Mouse (Mus musculus): Measurements from ENCODE around the gene Hmgn2.

Gene Hmgn2

GRCm38 (mm10) chr4:133978021-133978711, 9.7 kb upstream of the Hmgn2 start:
- no peak for DNase-seq (ENCODE audit: inconsistent ontology term)

DNA sequence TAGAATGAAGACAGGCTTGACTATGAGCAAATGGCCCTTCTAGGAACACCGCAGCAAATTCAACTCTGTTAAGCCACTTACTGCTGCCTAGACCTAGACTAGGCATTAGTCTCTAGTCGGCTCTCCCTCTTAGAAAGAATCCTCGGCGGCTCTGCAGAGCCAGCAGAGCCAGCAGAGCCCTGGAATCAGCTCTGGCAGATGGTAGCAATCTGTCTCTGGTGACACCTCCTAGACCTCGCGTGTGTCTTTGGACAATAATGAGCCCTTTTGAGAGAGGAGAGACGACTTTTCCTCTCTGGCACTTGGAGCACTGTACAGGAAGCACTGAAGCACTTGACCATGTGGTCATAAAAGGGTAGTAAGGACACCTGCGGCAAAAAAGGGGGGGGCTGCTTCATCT, 3.3 kb upstream of the Hmgn2 start:
- DNase-seq (ENCODE audit: inconsistent ontology term) = no peak

GRCm38 (mm10) chr4:133970876-133971275, 2.4 kb upstream of the Hmgn2 start:
- no peak for DNase-seq (ENCODE audit: inconsistent ontology term)

GRCm38 (mm10) chr4:133970196-133970595, 1.7 kb upstream of the Hmgn2 start:
- no peak for DNase-seq (ENCODE audit: inconsistent ontology term)

- no peak for DNase-seq (ENCODE audit: inconsistent ontology term)
These were observed 792 bp upstream of the Hmgn2 start for GRCm38 (mm10) chr4:133969114-133969770.

GRCm38 (mm10) chr4:133967866-133968149, 642 bp downstream of the Hmgn2 start:
- peak; percentile 96 for DNase-seq (ENCODE audit: inconsistent ontology term)

DNA sequence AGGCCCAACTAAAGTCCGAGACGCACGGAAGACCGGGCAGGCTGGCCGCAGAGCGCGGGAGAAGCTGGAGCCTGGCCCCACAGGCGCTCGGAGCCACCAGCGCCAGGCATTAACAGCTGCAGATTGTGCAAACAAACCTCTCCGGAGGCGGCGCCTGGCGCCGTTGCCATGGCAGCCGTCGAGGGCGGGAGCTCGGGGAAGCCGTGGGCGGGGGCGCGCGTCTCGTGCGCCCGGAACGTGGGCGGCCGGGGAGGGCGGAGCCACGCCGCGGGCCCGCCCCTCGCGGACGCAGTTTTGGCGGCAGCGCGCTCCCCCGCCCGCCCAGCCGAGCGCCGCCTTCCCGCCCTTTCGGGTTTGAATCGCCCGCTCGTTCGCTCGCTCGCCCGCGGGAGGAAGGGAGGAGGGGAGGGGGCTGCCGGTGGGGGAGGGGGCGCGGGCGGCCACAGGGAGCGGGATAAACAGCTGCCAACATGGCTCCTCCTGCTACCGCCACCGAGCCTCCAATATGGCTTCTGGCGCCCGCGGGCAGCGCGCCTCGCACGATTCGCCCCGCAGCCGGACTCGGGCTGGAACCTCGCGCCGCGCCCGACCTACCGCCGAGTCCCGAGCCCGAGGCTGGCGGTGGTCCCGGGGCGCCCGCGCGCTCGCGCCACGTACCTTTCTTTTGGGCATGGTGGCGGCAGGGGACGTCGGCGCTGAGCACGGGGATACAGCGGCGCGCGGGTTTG, 1.1 kb downstream of the Hmgn2 start:
- peak; percentile 98 for DNase-seq (ENCODE audit: inconsistent ontology term)

GRCm38 (mm10) chr4:133966271-133966940, 2.0 kb downstream of the Hmgn2 start:
- no peak for DNase-seq (ENCODE audit: inconsistent ontology term)

DNA sequence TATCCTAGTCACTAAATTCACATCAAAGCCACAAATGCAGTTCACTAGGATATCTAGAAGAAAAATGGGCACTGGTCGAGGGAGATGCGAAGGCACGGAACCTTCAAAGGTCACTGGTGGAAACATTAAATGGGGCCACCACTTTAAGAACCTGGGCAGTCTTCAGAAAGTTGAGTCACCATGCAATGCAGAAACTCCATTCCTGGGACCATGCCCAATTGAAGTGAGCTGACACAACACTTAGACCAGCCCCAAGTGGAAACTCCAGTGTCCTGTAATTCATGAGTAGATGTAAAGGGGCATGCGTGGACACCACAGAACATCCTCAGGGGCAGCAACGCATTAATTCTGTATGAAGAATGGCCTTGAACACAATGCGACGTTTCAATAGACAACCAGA, 5.9 kb downstream of the Hmgn2 start:
- DNase-seq (ENCODE audit: inconsistent ontology term) = no peak

DNA sequence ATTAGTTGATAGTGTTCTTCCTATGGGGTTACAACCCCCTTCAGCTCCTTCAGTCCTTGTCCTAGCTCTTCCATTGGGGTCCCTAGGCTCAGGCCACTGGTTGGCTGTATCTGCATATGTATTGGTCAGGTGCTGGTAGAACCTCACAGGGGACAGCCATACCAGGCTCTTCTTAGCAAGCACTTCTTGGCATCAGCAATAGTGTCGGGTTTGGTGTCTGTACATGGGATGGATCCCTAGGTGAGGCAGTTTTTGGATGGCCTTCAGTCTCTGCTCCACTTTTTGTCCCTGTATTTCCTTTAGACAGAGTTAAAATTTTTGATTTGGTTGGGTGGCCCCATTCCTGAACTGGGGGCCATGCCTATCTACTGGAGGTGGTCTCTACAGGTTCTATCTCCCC, 9.6 kb downstream of the Hmgn2 start:
- no peak for DNase-seq (ENCODE audit: inconsistent ontology term)

DNA sequence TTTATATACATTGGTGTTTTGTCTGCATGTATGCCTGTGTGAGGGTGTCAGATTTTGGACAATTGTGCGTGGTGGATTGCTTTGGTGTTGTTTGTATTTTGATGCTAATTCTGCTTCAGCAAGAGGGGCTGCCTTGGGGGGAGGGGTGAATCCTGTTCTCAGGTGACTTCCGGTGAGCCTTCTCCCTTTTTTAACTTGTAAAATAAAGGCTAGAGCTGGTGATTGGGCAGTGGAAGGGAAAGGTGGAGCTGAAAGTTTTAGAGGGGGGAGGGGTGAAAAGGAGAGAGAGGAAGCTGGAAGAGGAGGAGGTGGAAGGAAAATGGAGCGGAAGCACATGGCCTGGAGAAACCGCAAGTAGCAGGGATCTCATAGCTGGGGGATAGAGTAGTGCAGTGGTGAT, 12.1 kb downstream of the Hmgn2 start:
- no peak for DNase-seq (ENCODE audit: inconsistent ontology term)

DNA sequence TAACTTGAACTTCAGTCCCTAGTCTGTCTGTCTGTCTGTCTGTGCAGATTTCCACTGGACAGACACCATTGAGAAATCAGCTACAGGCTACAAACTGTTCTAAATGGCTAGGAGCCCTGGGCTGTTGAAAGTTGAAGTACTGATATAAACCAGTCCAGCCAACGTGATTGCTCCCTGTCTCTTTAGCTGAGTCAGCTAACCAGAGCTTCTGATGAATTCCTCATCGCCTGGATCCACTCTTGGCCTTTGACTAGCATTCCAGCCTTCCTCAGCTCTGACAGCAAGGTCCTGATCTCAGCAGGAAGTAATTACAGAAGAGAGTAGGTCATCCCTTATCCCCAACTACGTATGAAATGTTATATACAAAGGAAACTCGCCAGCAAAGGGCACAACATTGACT, 21.7 kb downstream of the Hmgn2 start:
- peak; percentile 60 for DNase-seq (ENCODE audit: inconsistent ontology term)

- no peak for DNase-seq (ENCODE audit: inconsistent ontology term)
These were observed 24.7 kb downstream of the Hmgn2 start for GRCm38 (mm10) chr4:133943791-133944190.

DNA sequence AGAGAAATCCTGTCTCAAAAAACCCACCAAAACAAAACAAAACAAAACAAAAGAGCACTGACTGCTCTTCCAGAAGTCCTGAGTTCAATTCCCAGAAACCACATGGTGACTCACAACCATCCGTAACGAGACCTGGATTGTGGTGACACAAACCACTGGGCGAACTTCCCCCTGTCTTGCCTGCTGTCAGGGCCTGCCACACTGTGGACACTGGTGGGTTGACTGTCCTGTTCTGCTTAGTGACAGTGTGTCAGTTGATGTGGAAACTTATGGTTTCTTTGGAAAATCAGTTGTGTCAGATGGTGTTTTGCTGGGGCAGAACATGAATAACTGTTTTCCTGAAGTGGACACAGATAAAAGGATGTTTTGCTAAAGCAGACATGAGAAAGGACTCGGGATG, 25.8 kb downstream of the Hmgn2 start:
- no peak for DNase-seq (ENCODE audit: inconsistent ontology term)

DNA sequence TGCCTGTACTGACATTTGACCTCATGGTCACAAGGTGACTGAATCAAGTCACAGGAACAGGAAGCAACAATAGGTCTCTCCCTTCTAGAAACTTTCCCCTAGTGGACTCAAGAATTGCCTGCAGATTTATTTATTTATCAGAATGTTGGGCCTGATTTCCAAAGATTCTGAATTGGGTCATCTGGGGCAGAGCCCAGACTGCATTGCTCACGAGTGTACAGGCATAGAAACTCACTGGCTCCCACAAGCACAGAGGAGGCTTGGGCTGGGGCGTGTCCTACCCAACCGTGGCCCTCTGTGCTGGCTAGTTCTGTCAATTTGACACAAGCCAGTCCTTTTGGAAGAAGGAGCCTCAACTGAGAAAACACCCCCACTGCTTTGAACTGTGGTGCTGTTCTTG, 26.9 kb downstream of the Hmgn2 start:
- peak; percentile 69 for DNase-seq (ENCODE audit: inconsistent ontology term)

GRCm38 (mm10) chr4:133940386-133941260, 27.8 kb downstream of the Hmgn2 start:
- DNase-seq (ENCODE audit: inconsistent ontology term) = peak; percentile 13

GRCm38 (mm10) chr4:133938077-133938476, 30.4 kb downstream of the Hmgn2 start:
- DNase-seq (ENCODE audit: inconsistent ontology term) = no peak

- no peak for DNase-seq (ENCODE audit: inconsistent ontology term)
These were observed 36.7 kb downstream of the Hmgn2 start for GRCm38 (mm10) chr4:133931785-133932184.

- DNase-seq (ENCODE audit: inconsistent ontology term) = no peak
These were observed 37.1 kb downstream of the Hmgn2 start for GRCm38 (mm10) chr4:133931349-133931748.

- no peak for DNase-seq (ENCODE audit: inconsistent ontology term)
These were observed 39.2 kb downstream of the Hmgn2 start for GRCm38 (mm10) chr4:133929278-133929670.

- no peak for DNase-seq (ENCODE audit: inconsistent ontology term)
These were observed 39.7 kb downstream of the Hmgn2 start for GRCm38 (mm10) chr4:133928576-133929277.
